ENCODE assay signal across 7 mouse cellular contexts in genomic region chr6:97060074-97060681, GRCm38 (mm10). TPM values are rescaled to one million over a fixed set of nuclear protein-coding genes. Genes with fewer than 3 reads are reported as not detected.
DNase-seq lines count a peak whose midpoint lies in the region; ATAC-seq and TF ChIP-seq lines count a peak whose summit lies in the region.

Fam19a4 (minus strand) TSS chr6:97060413.

- H3K36me3 ChIP-seq in E14TG2a.4 (ENCODE audit: insufficient read depth, low read length) (no peaks in the 10 kb centered on the region), G1E (replicated peaks) (no peaks in the 10 kb centered on the region)
- H3K36me3 ChIP-seq in forebrain, embryonic 10.5 days (replicated peaks), result no peaks in the 10 kb centered on the region
- no peaks in the 10 kb centered on the region for H3K36me3 ChIP-seq in kidney, embryonic 14.5 days (ENCODE audit: control insufficient read depth, insufficient read depth, low read length)
- H3K36me3 ChIP-seq in stomach, embryonic 14.5 days (ENCODE audit: control insufficient read depth, insufficient read depth, low read length), result no peaks in the 10 kb centered on the region

- no peak for ATAC-seq in G1E (ENCODE audit: extremely low read depth, insufficient number of reproducible peaks, low FRiP score, poor library complexity, severe bottlenecking)
- ATAC-seq in kidney, embryonic 14.5 days (ENCODE audit: low FRiP score, low TSS enrichment), result peak; percentile 96
- peak; percentile 92 for ATAC-seq in stomach, embryonic 14.5 days (ENCODE audit: insufficient number of reproducible peaks, insufficient read depth, low FRiP score, low read depth)

- no peak within 1 kb of the TSS for H3K9ac ChIP-seq in kidney, embryonic 14.5 days (ENCODE audit: low read depth, low read length)
- no peak within 1 kb of the TSS for H3K9ac ChIP-seq in stomach, embryonic 14.5 days (replicated peaks; ENCODE audit: low read depth, low read length)

- H3K4me1 ChIP-seq in E14TG2a.4 (replicated peaks; ENCODE audit: low read depth, low read length), result peaks cover 65% of the 10 kb centered on the region
- H3K4me1 ChIP-seq in G1E (ENCODE audit: insufficient read depth, low read depth, low read length), result no peaks in the 10 kb centered on the region
- peaks cover 17% of the 10 kb centered on the region for H3K4me1 ChIP-seq in forebrain, embryonic 10.5 days
- H3K4me1 ChIP-seq in kidney, embryonic 14.5 days (ENCODE audit: control insufficient read depth, insufficient read depth, low read length), result no peaks in the 10 kb centered on the region
- H3K4me1 ChIP-seq in stomach, embryonic 14.5 days (ENCODE audit: control insufficient read depth, insufficient read depth, low read length), result peaks cover 7% of the 10 kb centered on the region; the same call in 1 of the 2 replicates

- H3K4me2 ChIP-seq in kidney, embryonic 14.5 days (replicated peaks; ENCODE audit: low read depth, low read length), result peak within 1 kb of the TSS; percentile 75
- H3K4me2 ChIP-seq in stomach, embryonic 14.5 days (replicated peaks; ENCODE audit: low read depth, low read length), result peak within 1 kb of the TSS; percentile 76

- no peak for DNase-seq in G1E (ENCODE audit: low spot score)
- peak; percentile 72 for DNase-seq in forebrain, embryonic 10.5 days (ENCODE audit: extremely low spot score, low spot score)
- peak; percentile 49 for DNase-seq in lung, postnatal 10 days
- DNase-seq in frontal cortex, postnatal 25 days (ENCODE audit: low spot score in 2 of 2), result no peak

- no peak within 1 kb of the TSS for H3K27ac ChIP-seq in forebrain, embryonic 10.5 days
- no peak within 1 kb of the TSS for H3K27ac ChIP-seq in kidney, embryonic 14.5 days (ENCODE audit: low read depth, low read length)
- H3K27ac ChIP-seq in stomach, embryonic 14.5 days (ENCODE audit: low read length), result no peak within 1 kb of the TSS

- peaks cover 32% of the 10 kb centered on the region for H3K27me3 ChIP-seq in E14TG2a.4 (ENCODE audit: insufficient read depth, low read length)
- no peaks in the 10 kb centered on the region for H3K27me3 ChIP-seq in G1E (ENCODE audit: insufficient read depth, low read length)
- H3K27me3 ChIP-seq in forebrain, embryonic 10.5 days (ENCODE audit: poor library complexity, severe bottlenecking), result peaks cover 54% of the 10 kb centered on the region
- peaks cover 24% of the 10 kb centered on the region for H3K27me3 ChIP-seq in kidney, embryonic 14.5 days (ENCODE audit: control insufficient read depth, insufficient read depth, low read length)
- H3K27me3 ChIP-seq in stomach, embryonic 14.5 days (ENCODE audit: control insufficient read depth, insufficient read depth, low read length), result peaks cover 15% of the 10 kb centered on the region

- H3K9me3 ChIP-seq in E14TG2a.4 (ENCODE audit: low read length) (no peaks in the 10 kb centered on the region), G1E (replicated peaks) (peaks cover 11% of the 10 kb centered on the region)
- H3K9me3 ChIP-seq in forebrain, embryonic 10.5 days, result no peaks in the 10 kb centered on the region
- H3K9me3 ChIP-seq in kidney, embryonic 14.5 days (ENCODE audit: control insufficient read depth, low read length), result no peaks in the 10 kb centered on the region
- no peaks in the 10 kb centered on the region for H3K9me3 ChIP-seq in stomach, embryonic 14.5 days (ENCODE audit: control insufficient read depth, low read depth, low read length)

- TF ChIP-seq CTCF in E14TG2a.4 (conservative IDR thresholded peaks at IDR 0.05; ENCODE audit: low read length), result no peak
- no peak for TF ChIP-seq CTCF in G1E (IDR thresholded peaks at IDR 0.05; ENCODE audit: low read depth, low read length)

- under 1% methylated on average over 30 of the region's 30 CpGs for WGBS in forebrain, embryonic 10.5 days
- WGBS in kidney, embryonic 14.5 days, result under 1% methylated on average over 30 of the region's 30 CpGs
- WGBS in stomach, embryonic 14.5 days, result 2% methylated on average over 30 of the region's 30 CpGs

- H3K4me3 ChIP-seq in E14TG2a.4 (replicated peaks; ENCODE audit: low read length) (peak within 1 kb of the TSS; percentile 80), G1E (ENCODE audit: low read depth, low read length) (peak within 1 kb of the TSS; percentile 20; the same call in 1 of the 2 replicates)
- H3K4me3 ChIP-seq in forebrain, embryonic 10.5 days, result peak within 1 kb of the TSS; percentile 54
- H3K4me3 ChIP-seq in kidney, embryonic 14.5 days (ENCODE audit: low read length), result peak within 1 kb of the TSS; percentile 41
- H3K4me3 ChIP-seq in stomach, embryonic 14.5 days (ENCODE audit: low read depth, low read length), result peak within 1 kb of the TSS; percentile 39

RNA-seq across cellular contexts. Expression of gene Fam19a4, which starts in this region (rescaled TPM):
- total RNA-seq in G1E (2014; fragmentation: Nextera tagmentation) (not detected in 2 replicates), G1E (2017) (0.06 and 0.16 TPM in 2 replicates)
- polyA plus RNA-seq in G1E (2012), result not detected in 2 replicates
- 0.36 and 0.40 TPM in 2 replicates for polyA plus RNA-seq in forebrain, embryonic 10.5 days (2016; fragmentation: Nextera tagmentation; extraction: Ambion mirVana)
- 0.96 and 1.1 TPM in 2 replicates for polyA plus RNA-seq in kidney, embryonic 14.5 days (2014; fragmentation: Nextera tagmentation; extraction: Ambion mirVana)
- 0.29 TPM in 1 of 2 replicates, not detected in the other for polyA plus RNA-seq in stomach, embryonic 14.5 days (2014; fragmentation: Nextera tagmentation; extraction: Ambion mirVana)

Comparison
In these comparisons a context has a peak if more than half of its experiments do, and no peak if none do; other contexts are left out.
1. Peak in DNase-seq and H3K4me3 ChIP-seq in forebrain, embryonic 10.5 days; RNA of the gene not detected or under 1 TPM.
2. Peak in ATAC-seq, H3K4me3 ChIP-seq and H3K4me2 ChIP-seq in stomach, embryonic 14.5 days; RNA of the gene not detected or under 1 TPM.
3. H3K4me3 ChIP-seq: peak in every context shown above with its lines; median percentile 80 in E14TG2a.4; 54 in forebrain, embryonic 10.5 days; 41 in kidney, embryonic 14.5 days; 39 in stomach, embryonic 14.5 days; 20 in G1E.